Mouse (Mus musculus): Measurements from ENCODE around the gene Clec4d. TPM values are rescaled to one million over a fixed set of nuclear protein-coding genes. Genes with fewer than 3 reads are reported as not detected.
"Not testable (repeated sequence)": the region's sequence is repeated elsewhere in the genome, so short reads cannot be mapped to it uniquely, and the experiment has no call there.

Gene Clec4d
- polyA plus RNA-seq (2014; fragmentation: Nextera tagmentation; extraction: Ambion mirVana), result 0.11 TPM in 1 of 2 replicates, not detected in the other

- no peaks in the 10 kb centered on the region for H3K4me1 ChIP-seq (ENCODE audit: control insufficient read depth, insufficient read depth, low read length)
- H3K27me3 ChIP-seq (ENCODE audit: control insufficient read depth, insufficient read depth, low read length), result no peaks in the 10 kb centered on the region
- no peaks in the 10 kb centered on the region for H3K36me3 ChIP-seq (ENCODE audit: control insufficient read depth, insufficient read depth, low read length)
- H3K9me3 ChIP-seq (ENCODE audit: control insufficient read depth, low read length), result no peaks in the 10 kb centered on the region
- ATAC-seq (ENCODE audit: insufficient number of reproducible peaks, low FRiP score, low TSS enrichment, low read depth) (no peak), DNase-seq (ENCODE audit: low spot score) (no peak)
- WGBS, result 80% methylated on average over 4 of the region's 4 CpGs
- no peak within 1 kb of the TSS for H3K9ac ChIP-seq (ENCODE audit: low read length)
- H3K4me3 ChIP-seq (ENCODE audit: low read depth, low read length), result no peak within 1 kb of the TSS
- no peak within 1 kb of the TSS for H3K27ac ChIP-seq (replicated peaks; ENCODE audit: low read depth, low read length)
- H3K4me2 ChIP-seq (ENCODE audit: low read depth, severe bottlenecking), result no peak within 1 kb of the TSS
Measured at GRCm38 (mm10) chr6:123261555-123262161, at the start of gene Clec4d. Gene Clec4d, plus strand, starts transcription at chr6:123262111.

GRCm38 (mm10) chr6:123227519-123228166 is 34.3 kb upstream of the Clec4d start:
- Histone ChIP-seq H3K9ac (ENCODE audit: low read length) (no peak overlapping the region), H3K4me3 (ENCODE audit: low read depth, low read length) (no peak overlapping the region), H3K36me3 (ENCODE audit: control insufficient read depth, insufficient read depth, low read length) (no peaks in the 10 kb centered on the region), H3K4me2 (ENCODE audit: low read depth, severe bottlenecking) (no peak overlapping the region), H3K9me3 (ENCODE audit: control insufficient read depth, low read length) (no peaks in the 10 kb centered on the region), H3K27ac (replicated peaks; ENCODE audit: low read depth, low read length) (no peak overlapping the region), H3K27me3 (ENCODE audit: control insufficient read depth, insufficient read depth, low read length) (no peaks in the 10 kb centered on the region), H3K4me1 (ENCODE audit: control insufficient read depth, insufficient read depth, low read length) (no peaks in the 10 kb centered on the region)
- 68% methylated on average over 2 of the region's 2 CpGs for WGBS
- DNase-seq (ENCODE audit: low spot score), result no peak
- ATAC-seq (ENCODE audit: insufficient number of reproducible peaks, low FRiP score, low TSS enrichment, low read depth), result no peak

GRCm38 (mm10) chr6:123229644-123230043 is 32.3 kb upstream of the Clec4d start, which contains the start of gene Clec4n:
Gene Clec4n, plus strand, starts transcription at chr6:123229843.
- 66% methylated on average over 3 of the region's 3 CpGs for WGBS
- ATAC-seq (ENCODE audit: insufficient number of reproducible peaks, low FRiP score, low TSS enrichment, low read depth), result no peak

GRCm38 (mm10) chr6:123231149-123231548 is 30.8 kb upstream of the Clec4d start:
- WGBS, result 79% methylated on average over 2 of the region's 2 CpGs
- ATAC-seq (ENCODE audit: insufficient number of reproducible peaks, low FRiP score, low TSS enrichment, low read depth), result no peak

More at GRCm38 (mm10) chr6:123229644-123230043, 32.3 kb upstream of the Clec4d start, which contains the start of gene Clec4n:
- no peak for DNase-seq (ENCODE audit: low spot score)
- no peak within 1 kb of the TSS for H3K27ac ChIP-seq (replicated peaks; ENCODE audit: low read depth, low read length)
- H3K4me3 ChIP-seq (ENCODE audit: low read depth, low read length), result no peak within 1 kb of the TSS
- no peak within 1 kb of the TSS for H3K4me2 ChIP-seq (ENCODE audit: low read depth, severe bottlenecking)
- no peaks in the 10 kb centered on the region for H3K9me3 ChIP-seq (ENCODE audit: control insufficient read depth, low read length)
- H3K36me3 ChIP-seq (ENCODE audit: control insufficient read depth, insufficient read depth, low read length), result no peaks in the 10 kb centered on the region
- no peaks in the 10 kb centered on the region for H3K4me1 ChIP-seq (ENCODE audit: control insufficient read depth, insufficient read depth, low read length)
- H3K27me3 ChIP-seq (ENCODE audit: control insufficient read depth, insufficient read depth, low read length), result no peaks in the 10 kb centered on the region
- H3K9ac ChIP-seq (ENCODE audit: low read length), result no peak within 1 kb of the TSS

GRCm38 (mm10) chr6:123237582-123237981 is 24.3 kb upstream of the Clec4d start:
- no peaks in the 10 kb centered on the region for H3K36me3 ChIP-seq (ENCODE audit: control insufficient read depth, insufficient read depth, low read length)
- DNase-seq (ENCODE audit: low spot score), result no peak
- H3K27me3 ChIP-seq (ENCODE audit: control insufficient read depth, insufficient read depth, low read length), result no peaks in the 10 kb centered on the region
- no peaks in the 10 kb centered on the region for H3K4me1 ChIP-seq (ENCODE audit: control insufficient read depth, insufficient read depth, low read length)
- no peak for ATAC-seq (ENCODE audit: insufficient number of reproducible peaks, low FRiP score, low TSS enrichment, low read depth)
- no peak overlapping the region for H3K9ac ChIP-seq (ENCODE audit: low read length)
- H3K4me2 ChIP-seq (ENCODE audit: low read depth, severe bottlenecking), result no peak overlapping the region
- no peak overlapping the region for H3K27ac ChIP-seq (replicated peaks; ENCODE audit: low read depth, low read length)
- no peaks in the 10 kb centered on the region for H3K9me3 ChIP-seq (ENCODE audit: control insufficient read depth, low read length)
- H3K4me3 ChIP-seq (ENCODE audit: low read depth, low read length), result no peak overlapping the region

More at GRCm38 (mm10) chr6:123231149-123231548, 30.8 kb upstream of the Clec4d start:
- no peak overlapping the region for H3K27ac ChIP-seq (replicated peaks; ENCODE audit: low read depth, low read length)
- no peaks in the 10 kb centered on the region for H3K4me1 ChIP-seq (ENCODE audit: control insufficient read depth, insufficient read depth, low read length)
- H3K4me2 ChIP-seq (ENCODE audit: low read depth, severe bottlenecking), result no peak overlapping the region
- no peak overlapping the region for H3K9ac ChIP-seq (ENCODE audit: low read length)
- no peaks in the 10 kb centered on the region for H3K36me3 ChIP-seq (ENCODE audit: control insufficient read depth, insufficient read depth, low read length)
- DNase-seq (ENCODE audit: low spot score), result no peak
- no peaks in the 10 kb centered on the region for H3K9me3 ChIP-seq (ENCODE audit: control insufficient read depth, low read length)
- no peaks in the 10 kb centered on the region for H3K27me3 ChIP-seq (ENCODE audit: control insufficient read depth, insufficient read depth, low read length)
- no peak overlapping the region for H3K4me3 ChIP-seq (ENCODE audit: low read depth, low read length)

GRCm38 (mm10) chr6:123244201-123244600 is 17.7 kb upstream of the Clec4d start:
- Histone ChIP-seq H3K4me3 (ENCODE audit: low read depth, low read length) (no peak overlapping the region), H3K27ac (replicated peaks; ENCODE audit: low read depth, low read length) (no peak overlapping the region), H3K9me3 (ENCODE audit: control insufficient read depth, low read length) (no peaks in the 10 kb centered on the region), H3K27me3 (ENCODE audit: control insufficient read depth, insufficient read depth, low read length) (no peaks in the 10 kb centered on the region), H3K36me3 (ENCODE audit: control insufficient read depth, insufficient read depth, low read length) (no peaks in the 10 kb centered on the region), H3K9ac (ENCODE audit: low read length) (no peak overlapping the region), H3K4me2 (ENCODE audit: low read depth, severe bottlenecking) (no peak overlapping the region), H3K4me1 (ENCODE audit: control insufficient read depth, insufficient read depth, low read length) (no peaks in the 10 kb centered on the region)
- WGBS, result 89% methylated on average over 5 of the region's 5 CpGs
- ATAC-seq (ENCODE audit: insufficient number of reproducible peaks, low FRiP score, low TSS enrichment, low read depth) (no peak), DNase-seq (ENCODE audit: low spot score) (no peak)

GRCm38 (mm10) chr6:123248862-123249261 is 13.0 kb upstream of the Clec4d start:
- DNase-seq (ENCODE audit: low spot score); H3K36me3 ChIP-seq (ENCODE audit: control insufficient read depth, insufficient read depth, low read length); H3K9me3 ChIP-seq (ENCODE audit: control insufficient read depth, low read length); H3K27me3 ChIP-seq (ENCODE audit: control insufficient read depth, insufficient read depth, low read length); H3K9ac ChIP-seq (ENCODE audit: low read length); H3K27ac ChIP-seq (replicated peaks; ENCODE audit: low read depth, low read length); H3K4me2 ChIP-seq (ENCODE audit: low read depth, severe bottlenecking); H3K4me3 ChIP-seq (ENCODE audit: low read depth, low read length); H3K4me1 ChIP-seq (ENCODE audit: control insufficient read depth, insufficient read depth, low read length); ATAC-seq (ENCODE audit: insufficient number of reproducible peaks, low FRiP score, low TSS enrichment, low read depth): not testable (repeated sequence)
- 92% methylated on average over 2 of the region's 2 CpGs for WGBS

GRCm38 (mm10) chr6:123252735-123253134 is 9.2 kb upstream of the Clec4d start:
- Histone ChIP-seq H3K9me3 (ENCODE audit: control insufficient read depth, low read length) (no peaks in the 10 kb centered on the region), H3K27ac (replicated peaks; ENCODE audit: low read depth, low read length) (no peak overlapping the region), H3K27me3 (ENCODE audit: control insufficient read depth, insufficient read depth, low read length) (no peaks in the 10 kb centered on the region), H3K4me3 (ENCODE audit: low read depth, low read length) (no peak overlapping the region), H3K9ac (ENCODE audit: low read length) (no peak overlapping the region), H3K4me2 (ENCODE audit: low read depth, severe bottlenecking) (no peak overlapping the region), H3K4me1 (ENCODE audit: control insufficient read depth, insufficient read depth, low read length) (no peaks in the 10 kb centered on the region), H3K36me3 (ENCODE audit: control insufficient read depth, insufficient read depth, low read length) (no peaks in the 10 kb centered on the region)
- ATAC-seq (ENCODE audit: insufficient number of reproducible peaks, low FRiP score, low TSS enrichment, low read depth), result no peak
- no peak for DNase-seq (ENCODE audit: low spot score)

All from limb, embryonic 11.5 days (tissue).